Mouse (Mus musculus) limb, embryonic 15.5 days (tissue): Measurements from ENCODE around the gene Cutc. TPM values are rescaled to one million over a fixed set of nuclear protein-coding genes. Genes with fewer than 3 reads are reported as not detected.

Experiments used
- ATAC-seq: fragments of 200-750 bp; cut with Nextera tagmentation; 2 replicates; pipeline ENCODE4 v1.8.0; 2017; ENCODE audit warnings: low read depth, moderate TSS enrichment; ENCODE audit not compliant: insufficient number of reproducible peaks, low FRiP score, low TSS enrichment
- H3K27ac ChIP-seq: fragments of 300-500 bp; sonication (generic); 2 replicates; pipeline ENCODE4 v1.5.1; 2015; ENCODE audit warnings: moderate library complexity, mild to moderate bottlenecking, inconsistent platforms
- H3K27me3 ChIP-seq: fragments of 300-500 bp; sonication (generic); 2 replicates; pipeline ENCODE4 v1.6.1; 2015; ENCODE audit warnings: inconsistent platforms
- H3K36me3 ChIP-seq: fragments of 300-500 bp; sonication (generic); 2 replicates; pipeline ENCODE4 v1.6.1; 2015; ENCODE audit warnings: inconsistent platforms
- H3K4me1 ChIP-seq: fragments of 300-500 bp; sonication (generic); 2 replicates; pipeline ENCODE4 v1.6.1; 2015; ENCODE audit warnings: inconsistent platforms
- H3K4me2 ChIP-seq: fragments of 300-500 bp; sonication (generic); 2 replicates; pipeline ENCODE4 v1.6.1; 2015; ENCODE audit warnings: mild to moderate bottlenecking, inconsistent platforms
- H3K4me3 ChIP-seq: fragments of 300-500 bp; sonication (generic); 2 replicates; pipeline ENCODE4 v1.5.1; 2015; ENCODE audit warnings: mild to moderate bottlenecking, inconsistent platforms
- H3K9ac ChIP-seq: fragments of 300-500 bp; sonication (generic); 2 replicates; pipeline ENCODE4 v1.6.1; 2015; ENCODE audit warnings: inconsistent platforms
- H3K9me3 ChIP-seq: fragments of 300-500 bp; sonication (generic); 2 replicates; pipeline ENCODE4 v1.6.1; 2016; ENCODE audit warnings: inconsistent platforms
- WGBS: fragments of 180-500 bp; shearing (Covaris S2); methylation state at CpG from one replicate; pipeline ENCODE4 v1.1.7; 2015; 5-methylcytosine and 5-hydroxymethylcytosine counted together
- polyA plus RNA-seq: library from polyadenylated mRNA; unstranded; fragments of >200 nt; fragmentation: Nextera tagmentation; extraction: Ambion mirVana; gene quantifications from 2 replicates; pipeline ENCODE4 v1.2.1, GENCODE M21; 2015

Cutc gene
- polyA plus RNA-seq, 1 experiment from 2014 or later = 13.6 TPM

- Histone ChIP-seq H3K4me2 (no peak overlapping the region), H3K9me3 (no peaks in the 10 kb centered on the region), H3K36me3 (no peaks in the 10 kb centered on the region), H3K4me3 (no peak overlapping the region), H3K27ac (no peak overlapping the region), H3K27me3 (0 out of 2 replicates have a peak, but pooled peaks cover 4% of the 10 kb centered on the region), H3K4me1 (0 out of 2 replicates have a peak, but pooled peaks cover 2% of the 10 kb centered on the region), H3K9ac (no peak overlapping the region)
- WGBS = 98% methylated on average over 4 of the region's 4 CpGs
- ATAC-seq = no peak
These were observed 58.6 kb downstream of the Cutc start for GRCm38 (mm10) chr19:43811419-43811818.

- 85% methylated on average over 10 of the region's 10 CpGs for WGBS
- Histone ChIP-seq H3K4me3 (no peak overlapping the region), H3K4me2 (no peak overlapping the region), H3K27ac (no peak overlapping the region), H3K36me3 (no peaks in the 10 kb centered on the region), H3K27me3 (no peaks in the 10 kb centered on the region), H3K9me3 (no peaks in the 10 kb centered on the region), H3K4me1 (0 out of 2 replicates have a peak, but pooled peaks cover 2% of the 10 kb centered on the region), H3K9ac (no peak overlapping the region)
- no peak for ATAC-seq
These were observed 60.5 kb downstream of the Cutc start for GRCm38 (mm10) chr19:43813315-43813714.

DNA sequence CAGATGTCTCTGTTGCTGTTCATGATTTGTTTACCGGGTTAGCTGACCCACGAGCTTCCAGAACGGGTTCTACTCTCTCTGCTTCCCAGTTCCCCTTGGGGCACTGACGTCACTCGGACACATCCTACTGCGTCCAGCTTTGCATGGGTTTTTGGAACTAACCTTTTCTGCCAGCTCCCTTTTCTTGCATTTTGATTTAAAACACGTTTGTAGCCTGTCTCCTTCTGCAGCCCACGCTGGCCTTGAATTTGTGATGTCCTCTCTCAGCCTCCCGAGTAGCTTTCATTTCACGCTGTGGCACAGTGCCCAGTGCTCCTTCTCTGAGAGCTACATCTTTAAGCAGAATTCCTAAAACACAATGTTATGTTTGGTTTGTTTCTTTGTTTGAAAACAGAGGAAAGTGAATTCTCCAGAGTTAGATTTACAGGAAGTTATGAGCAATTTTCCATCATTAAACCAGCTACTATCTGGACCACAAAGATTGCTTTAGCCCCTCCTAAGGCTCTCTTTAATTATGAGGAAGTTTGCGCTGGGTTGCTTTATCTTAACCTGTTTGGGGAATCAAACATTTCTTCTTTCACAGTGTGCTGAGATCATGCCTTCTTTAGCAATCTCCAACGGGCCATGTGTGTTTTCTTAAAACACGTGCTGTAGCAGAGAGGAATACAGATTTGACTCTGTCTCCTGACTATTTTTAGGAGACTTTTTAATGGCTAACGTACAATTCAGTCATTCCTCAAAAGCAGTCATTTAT lies 63.0 kb downstream of the Cutc start:
- WGBS = 56% methylated on average over 14 of the region's 14 CpGs
- Histone ChIP-seq H3K36me3 (no peaks in the 10 kb centered on the region), H3K9ac (no peak overlapping the region), H3K27me3 (no peaks in the 10 kb centered on the region), H3K4me1 (0 out of 2 replicates have a peak, but pooled peaks cover 2% of the 10 kb centered on the region), H3K9me3 (no peaks in the 10 kb centered on the region), H3K4me3 (no peak overlapping the region), H3K4me2 (no peak overlapping the region), H3K27ac (no peak overlapping the region)
- no peak for ATAC-seq

Other genes with a start within 250 kb of the Cutc start
- gene Got1, start 228.4 kb upstream of the Cutc start, polyA plus RNA-seq = 22.7 and 30.6 TPM in 2 replicates
- not detected in 2 replicates for gene Nkx2-3, start 140.7 kb upstream of the Cutc start, polyA plus RNA-seq
- 13.5 and 13.9 TPM in 2 replicates for gene Slc25a28, start 78.1 kb upstream of the Cutc start, polyA plus RNA-seq
- gene Entpd7, start 63.3 kb upstream of the Cutc start, polyA plus RNA-seq = 9.9 and 11.5 TPM in 2 replicates
- gene Cox15, start within 50 bp of the Cutc start, polyA plus RNA-seq = 9.3 and 10.4 TPM in 2 replicates
- 0.03 TPM in 1 of 2 replicates, not detected in the other for gene Abcc2, start 29.2 kb downstream of the Cutc start, polyA plus RNA-seq
- gene Dnmbp, start 187.2 kb downstream of the Cutc start, polyA plus RNA-seq = 22.9 and 23.8 TPM in 2 replicates
- 0.18 TPM in 1 of 2 replicates, not detected in the other for gene Cpn1, start 233.6 kb downstream of the Cutc start, polyA plus RNA-seq